ENCODE assay signal across 9 mouse cellular contexts in genomic region chr15:3269996-3270645, GRCm38 (mm10). TPM values are rescaled to one million over a fixed set of nuclear protein-coding genes. Genes with fewer than 3 reads are reported as not detected.
A peak's percentile ranks its signal among the peaks of the same experiment; 100 is the strongest.
DNase-seq lines count a peak whose midpoint lies in the region; ATAC-seq and TF ChIP-seq lines count a peak whose summit lies in the region.
"Had no signal": no experiment of that assay in that cellular context is flagged by ENCODE, and none has a peak within 500 bp of the region (broad histone marks: within the 10 kb centered on the region; RNA-seq: fewer than 3 reads in every experiment).

No protein-coding gene starts in this region.

- ATAC-seq in limb, embryonic 12.5 days (ENCODE audit: insufficient number of reproducible peaks, insufficient read depth, low FRiP score, low TSS enrichment, low read depth), result peak; percentile 4; the same call in 1 of the 2 replicates
- 0 out of 2 replicates have a peak, but pooled peaks have one; percentile 11 for ATAC-seq in neutrophil, adult 5-6 weeks (ENCODE audit: extremely low read depth, insufficient number of reproducible peaks, low FRiP score, poor library complexity, severe bottlenecking)

- DNase-seq in embryo, embryonic 10 days (ENCODE audit: low spot score), result peak; percentile 57
- no peak for DNase-seq in embryo, embryonic 9.5 days (ENCODE audit: extremely low spot score)
- peak; percentile 46 for DNase-seq in hindbrain, embryonic 10.5 days (ENCODE audit: low spot score)
- no peak for DNase-seq in gastrocnemius, postnatal 4 days (ENCODE audit: low spot score in 2 of 2)
- no peak for DNase-seq in ovary, postnatal 10 days (ENCODE audit: low spot score)

- H3K4me1 ChIP-seq in cortical plate, adult 2 months (ENCODE audit: control insufficient read depth, insufficient read depth, low read length), result no peaks in the 10 kb centered on the region; the same call in 1 of the 2 replicates
- peaks cover 21% of the 10 kb centered on the region; the same call in 1 of the 2 replicates for H3K4me1 ChIP-seq in hindbrain, embryonic 10.5 days (replicated peaks)
- H3K4me1 ChIP-seq in limb, embryonic 12.5 days (replicated peaks), result peaks cover 10% of the 10 kb centered on the region

- peak overlapping the region; percentile 43; the same call in 1 of the 2 replicates for H3K4me3 ChIP-seq in cortical plate, adult 2 months (ENCODE audit: insufficient read depth, low read length)
- peak overlapping the region; percentile 49 for H3K4me3 ChIP-seq in hindbrain, embryonic 10.5 days
- H3K4me3 ChIP-seq in limb, embryonic 12.5 days (replicated peaks), result peak overlapping the region; percentile 37

- H3K4me2 ChIP-seq in limb, embryonic 12.5 days, result peak overlapping the region; percentile 57

- no peak overlapping the region for H3K9ac ChIP-seq in limb, embryonic 12.5 days (replicated peaks)

- H3K9me3 ChIP-seq in hindbrain, embryonic 10.5 days, result no peaks in the 10 kb centered on the region
- H3K9me3 ChIP-seq in limb, embryonic 12.5 days, result no peaks in the 10 kb centered on the region

- TF ChIP-seq POLR2A in cortical plate, adult 2 months (IDR thresholded peaks at IDR 0.05; ENCODE audit: extremely low read depth, insufficient read depth, low read length), result no peak

- no peak for TF ChIP-seq CTCF in cortical plate, adult 2 months (IDR thresholded peaks at IDR 0.05; ENCODE audit: extremely low read depth, insufficient read depth, low read length)

- 18% methylated on average over 6 of the region's 6 CpGs for WGBS in hindbrain, embryonic 10.5 days
- WGBS in limb, embryonic 12.5 days, result 18% methylated on average over 6 of the region's 6 CpGs

- H3K27ac ChIP-seq in cortical plate, adult 2 months (ENCODE audit: insufficient read depth, low read length), result peak overlapping the region; percentile 100
- peak overlapping the region; percentile 93 for H3K27ac ChIP-seq in hindbrain, embryonic 10.5 days
- H3K27ac ChIP-seq in limb, embryonic 12.5 days, result peak overlapping the region; percentile 92

- H3K27me3 ChIP-seq in hindbrain, embryonic 10.5 days (ENCODE audit: insufficient read depth, poor library complexity, severe bottlenecking), result no peaks in the 10 kb centered on the region
- no peaks in the 10 kb centered on the region for H3K27me3 ChIP-seq in limb, embryonic 12.5 days

- H3K36me3 ChIP-seq in hindbrain, embryonic 10.5 days, result no peaks in the 10 kb centered on the region
- H3K36me3 ChIP-seq in limb, embryonic 12.5 days, result no peaks in the 10 kb centered on the region

RNA-seq across cellular contexts. Expression of gene Selenop, which starts 1.8 kb away (rescaled TPM):
- polyA plus RNA-seq in cortical plate, adult 2 months (2012; rRNA removed), result 323 and 345 TPM in 2 replicates
- 70.6 and 75.1 TPM in 2 replicates for polyA plus RNA-seq in hindbrain, embryonic 10.5 days (2016; fragmentation: Nextera tagmentation; extraction: Ambion mirVana)
- 52.8 and 57.4 TPM in 2 replicates for polyA plus RNA-seq in limb, embryonic 12.5 days (2016; fragmentation: Nextera tagmentation; extraction: Ambion mirVana)
- 106 and 112 TPM in 2 replicates for total RNA-seq in neutrophil, adult 5-6 weeks (2017)
- 100 to 1,000 TPM; 253 to 263 TPM for total RNA-seq in gastrocnemius, postnatal 4 days (2021)

RNA-seq across cellular contexts. Expression of gene Ccdc152, which starts 33.2 kb away (rescaled TPM):
- 1.4 TPM in 2 replicates for polyA plus RNA-seq in cortical plate, adult 2 months (2012; rRNA removed)
- polyA plus RNA-seq in hindbrain, embryonic 10.5 days (2016; fragmentation: Nextera tagmentation; extraction: Ambion mirVana), result not detected in 2 replicates
- 0.15 and 0.26 TPM in 2 replicates for polyA plus RNA-seq in limb, embryonic 12.5 days (2016; fragmentation: Nextera tagmentation; extraction: Ambion mirVana)
- 1.6 and 1.7 TPM in 2 replicates for total RNA-seq in neutrophil, adult 5-6 weeks (2017)
- total RNA-seq in gastrocnemius, postnatal 4 days (2021), result not detected
- total RNA-seq: left cerebral cortex, postnatal 10 days had no signal

Comparison
In these comparisons a context has a peak if more than half of its experiments do, and no peak if none do; other contexts are left out.
1. DNase-seq: peak in embryo, embryonic 10 days (single experiment) and hindbrain, embryonic 10.5 days (single experiment); none in embryo, embryonic 9.5 days (single experiment), gastrocnemius, postnatal 4 days (0 of 2) and ovary, postnatal 10 days (single experiment).
2. Peak in every context shown above with its lines, with median percentiles within 50 percentile points of each other: H3K27ac ChIP-seq and H3K4me3 ChIP-seq.